Mouse (Mus musculus): ENCODE data around the gene Grin2a.

Gene Grin2a

DNA sequence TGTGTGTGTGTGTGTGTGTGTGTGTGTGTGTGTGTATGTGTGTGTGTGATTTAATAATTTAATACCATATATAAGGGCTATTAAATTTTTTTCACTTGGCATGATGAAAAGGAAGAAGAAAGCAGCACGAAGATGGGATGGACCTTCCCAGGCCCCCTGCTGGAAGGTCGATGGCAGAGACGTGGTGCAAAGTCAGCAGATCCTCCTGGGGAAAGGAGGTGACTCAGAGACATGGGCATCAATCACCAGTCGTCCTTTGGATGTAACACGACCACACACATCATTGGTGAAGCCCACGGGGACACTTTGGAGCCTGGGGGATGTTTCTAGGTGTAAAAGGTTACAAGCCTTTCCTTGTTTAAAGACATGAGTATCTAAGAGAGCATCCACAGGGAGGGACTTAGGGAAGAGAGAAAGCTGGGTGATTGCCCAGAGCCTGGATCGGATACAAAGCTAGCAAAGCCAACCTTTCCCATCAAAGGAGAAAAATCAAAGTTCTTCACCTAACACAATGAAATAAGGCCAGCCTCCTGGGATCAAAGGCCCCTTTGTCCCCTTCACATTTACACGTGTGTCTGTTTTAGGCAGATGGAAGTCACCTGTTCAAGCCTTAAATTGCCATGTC lies 53.9 kb downstream of the Grin2a start:
- H3K36me3 ChIP-seq (ENCODE audit: control insufficient read depth, insufficient read depth, low read length, poor library complexity, severe bottlenecking): no peaks in the 10 kb centered on the region
- H3K27me3 ChIP-seq (ENCODE audit: control insufficient read depth, insufficient read depth, low read length, poor library complexity, severe bottlenecking): no peaks in the 10 kb centered on the region
- DNase-seq (ENCODE audit: low read depth, low spot score): no peak

- H3K27me3 ChIP-seq (ENCODE audit: control insufficient read depth, insufficient read depth, low read length, poor library complexity, severe bottlenecking): no peaks in the 10 kb centered on the region
- no peak for DNase-seq (ENCODE audit: low read depth, low spot score)
- H3K36me3 ChIP-seq (ENCODE audit: control insufficient read depth, insufficient read depth, low read length, poor library complexity, severe bottlenecking): no peaks in the 10 kb centered on the region
Observed at GRCm38 (mm10) chr16:9940716-9941115, 54.6 kb downstream of the Grin2a start.

- H3K27me3 ChIP-seq (ENCODE audit: control insufficient read depth, insufficient read depth, low read length, poor library complexity, severe bottlenecking): no peaks in the 10 kb centered on the region
- no peaks in the 10 kb centered on the region; the same call in 1 of the 2 replicates for H3K36me3 ChIP-seq (ENCODE audit: control insufficient read depth, insufficient read depth, low read length, poor library complexity, severe bottlenecking)
- no peak for DNase-seq (ENCODE audit: low read depth, low spot score)
Observed at GRCm38 (mm10) chr16:9910672-9911071, 84.7 kb downstream of the Grin2a start.

DNA sequence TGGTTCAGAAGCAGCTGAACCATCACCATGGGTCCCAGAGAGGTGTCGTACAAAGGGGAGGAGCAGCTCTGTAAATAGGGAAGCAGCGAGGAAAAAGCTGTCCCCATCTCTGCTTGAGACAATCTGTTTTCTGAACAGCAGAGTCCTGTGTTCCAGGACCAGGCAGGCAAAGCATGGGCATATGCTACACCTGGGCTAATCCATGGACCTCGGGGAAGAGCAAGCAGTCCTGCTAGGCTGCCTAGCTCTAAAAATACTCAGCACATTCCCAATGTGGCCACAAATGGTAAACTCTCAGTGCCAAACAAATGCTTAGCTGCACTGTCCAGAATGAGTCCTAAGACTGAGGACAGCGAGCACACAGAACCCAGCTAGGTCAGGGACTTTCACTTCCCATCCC lies 86.1 kb downstream of the Grin2a start:
- no peaks in the 10 kb centered on the region; the same call in 1 of the 2 replicates for H3K36me3 ChIP-seq (ENCODE audit: control insufficient read depth, insufficient read depth, low read length, poor library complexity, severe bottlenecking)
- no peaks in the 10 kb centered on the region for H3K27me3 ChIP-seq (ENCODE audit: control insufficient read depth, insufficient read depth, low read length, poor library complexity, severe bottlenecking)
- DNase-seq (ENCODE audit: low read depth, low spot score): no peak

- DNase-seq (ENCODE audit: low read depth, low spot score): no peak
- no peaks in the 10 kb centered on the region; the same call in 1 of the 2 replicates for H3K36me3 ChIP-seq (ENCODE audit: control insufficient read depth, insufficient read depth, low read length, poor library complexity, severe bottlenecking)
- H3K27me3 ChIP-seq (ENCODE audit: control insufficient read depth, insufficient read depth, low read length, poor library complexity, severe bottlenecking): no peaks in the 10 kb centered on the region
Observed at GRCm38 (mm10) chr16:9904443-9904842, 90.9 kb downstream of the Grin2a start.

DNA sequence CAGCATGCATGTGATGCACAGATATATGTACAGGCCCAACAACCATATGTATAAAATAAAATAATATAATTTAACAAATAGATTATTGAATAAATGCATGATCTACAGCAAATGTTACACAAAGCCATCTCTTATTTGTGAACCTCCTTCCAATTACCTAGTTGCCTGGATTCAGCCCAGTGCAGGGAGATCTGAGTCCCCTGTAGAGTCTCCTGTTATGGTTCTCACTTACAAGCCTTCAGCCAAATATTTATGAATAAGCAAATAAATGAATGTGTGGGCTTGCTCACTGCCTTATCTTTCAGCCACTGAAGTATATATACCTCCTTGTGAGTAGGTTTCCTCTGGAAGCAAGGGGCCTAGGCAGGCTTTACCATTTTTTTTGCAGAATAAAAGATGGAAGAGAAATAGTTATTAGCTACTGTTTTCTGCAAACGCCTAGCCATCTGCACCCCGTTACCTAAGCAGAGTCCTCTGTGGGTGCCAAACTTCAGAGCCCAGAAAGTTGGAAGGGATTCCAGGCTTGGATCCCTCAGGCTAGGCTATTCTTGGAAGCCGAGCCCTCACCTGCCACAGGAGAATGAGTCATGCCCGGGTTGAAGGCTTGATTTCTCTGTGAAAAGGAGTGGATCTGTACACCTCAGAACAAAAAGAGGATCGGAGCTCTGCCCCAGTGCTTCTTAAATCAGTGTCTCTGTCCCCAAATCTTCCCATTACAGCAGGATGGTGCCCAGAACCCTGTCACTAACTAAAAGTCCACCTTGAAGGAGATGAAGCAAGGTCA lies 92.5 kb downstream of the Grin2a start:
- no peak for DNase-seq (ENCODE audit: low read depth, low spot score)
- H3K27me3 ChIP-seq (ENCODE audit: control insufficient read depth, insufficient read depth, low read length, poor library complexity, severe bottlenecking): no peaks in the 10 kb centered on the region
- no peaks in the 10 kb centered on the region; the same call in 1 of the 2 replicates for H3K36me3 ChIP-seq (ENCODE audit: control insufficient read depth, insufficient read depth, low read length, poor library complexity, severe bottlenecking)

DNA sequence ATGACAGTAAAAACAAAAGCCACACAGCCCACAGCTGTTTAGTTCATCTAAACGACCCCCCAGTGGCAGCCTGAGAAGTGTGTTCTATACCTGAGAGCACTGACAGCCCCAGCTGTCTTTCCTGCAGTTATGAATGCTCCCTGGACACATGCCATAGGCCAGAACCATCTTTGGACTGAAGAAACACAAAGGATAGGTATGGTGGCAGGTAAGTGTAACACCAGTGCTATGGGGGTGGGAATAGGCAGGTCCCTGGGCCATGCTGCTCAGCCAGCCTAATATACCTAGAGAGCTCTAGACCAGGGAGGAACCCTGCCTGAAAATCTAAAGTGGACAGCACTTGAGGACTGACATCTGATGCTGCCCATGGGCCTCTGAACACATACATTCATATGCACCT lies 93.9 kb downstream of the Grin2a start:
- Histone ChIP-seq H3K36me3 (ENCODE audit: control insufficient read depth, insufficient read depth, low read length, poor library complexity, severe bottlenecking) (no peaks in the 10 kb centered on the region), H3K27me3 (ENCODE audit: control insufficient read depth, insufficient read depth, low read length, poor library complexity, severe bottlenecking) (no peaks in the 10 kb centered on the region)
- no peak for DNase-seq (ENCODE audit: low read depth, low spot score)

- Histone ChIP-seq H3K36me3 (ENCODE audit: control insufficient read depth, insufficient read depth, low read length, poor library complexity, severe bottlenecking) (no peaks in the 10 kb centered on the region), H3K27me3 (ENCODE audit: control insufficient read depth, insufficient read depth, low read length, poor library complexity, severe bottlenecking) (no peaks in the 10 kb centered on the region)
- no peak for DNase-seq (ENCODE audit: low read depth, low spot score)
Observed at GRCm38 (mm10) chr16:9900996-9901395, 94.4 kb downstream of the Grin2a start.

GRCm38 (mm10) chr16:9900196-9900595 lies 95.2 kb downstream of the Grin2a start:
- no peaks in the 10 kb centered on the region; the same call in 1 of the 2 replicates for H3K27me3 ChIP-seq (ENCODE audit: control insufficient read depth, insufficient read depth, low read length, poor library complexity, severe bottlenecking)
- H3K36me3 ChIP-seq (ENCODE audit: control insufficient read depth, insufficient read depth, low read length, poor library complexity, severe bottlenecking): no peaks in the 10 kb centered on the region
- no peak for DNase-seq (ENCODE audit: low read depth, low spot score)

GRCm38 (mm10) chr16:9899176-9899575 lies 96.2 kb downstream of the Grin2a start:
- no peaks in the 10 kb centered on the region; the same call in 1 of the 2 replicates for H3K27me3 ChIP-seq (ENCODE audit: control insufficient read depth, insufficient read depth, low read length, poor library complexity, severe bottlenecking)
- no peaks in the 10 kb centered on the region for H3K36me3 ChIP-seq (ENCODE audit: control insufficient read depth, insufficient read depth, low read length, poor library complexity, severe bottlenecking)
- DNase-seq (ENCODE audit: low read depth, low spot score): no peak

DNA sequence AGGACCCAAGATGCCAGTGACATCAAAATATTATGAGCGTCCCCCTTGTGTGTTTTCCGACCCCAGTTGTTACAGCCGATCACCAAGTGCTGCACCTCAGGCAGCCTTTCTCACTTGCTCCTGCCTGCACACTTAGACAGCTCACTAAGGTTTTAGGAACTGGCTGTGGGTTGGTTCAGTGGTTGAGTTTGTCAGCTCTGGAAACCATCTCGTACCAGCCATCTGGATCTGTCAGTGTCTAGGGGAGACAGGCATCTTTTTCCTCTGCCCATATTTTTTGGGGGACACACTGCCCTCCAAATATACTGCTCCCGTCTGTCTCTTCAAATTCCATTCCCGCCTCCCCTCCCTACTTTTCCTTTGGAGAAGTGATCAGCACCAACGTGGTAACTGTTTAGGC lies 99.8 kb downstream of the Grin2a start:
- H3K27me3 ChIP-seq (ENCODE audit: control insufficient read depth, insufficient read depth, low read length, poor library complexity, severe bottlenecking): no peaks in the 10 kb centered on the region; the same call in 1 of the 2 replicates
- no peaks in the 10 kb centered on the region for H3K36me3 ChIP-seq (ENCODE audit: control insufficient read depth, insufficient read depth, low read length, poor library complexity, severe bottlenecking)
- DNase-seq (ENCODE audit: low read depth, low spot score): no peak

- Histone ChIP-seq H3K27me3 (ENCODE audit: control insufficient read depth, insufficient read depth, low read length, poor library complexity, severe bottlenecking) (no peaks in the 10 kb centered on the region), H3K36me3 (ENCODE audit: control insufficient read depth, insufficient read depth, low read length, poor library complexity, severe bottlenecking) (no peaks in the 10 kb centered on the region)
- DNase-seq (ENCODE audit: low read depth, low spot score): no peak
Observed at GRCm38 (mm10) chr16:9886155-9886554, 109.2 kb downstream of the Grin2a start.

- Histone ChIP-seq H3K36me3 (ENCODE audit: control insufficient read depth, insufficient read depth, low read length, poor library complexity, severe bottlenecking) (no peaks in the 10 kb centered on the region), H3K27me3 (ENCODE audit: control insufficient read depth, insufficient read depth, low read length, poor library complexity, severe bottlenecking) (no peaks in the 10 kb centered on the region)
- DNase-seq (ENCODE audit: low read depth, low spot score): no peak
Observed at GRCm38 (mm10) chr16:9884141-9884540, 111.2 kb downstream of the Grin2a start.

DNA sequence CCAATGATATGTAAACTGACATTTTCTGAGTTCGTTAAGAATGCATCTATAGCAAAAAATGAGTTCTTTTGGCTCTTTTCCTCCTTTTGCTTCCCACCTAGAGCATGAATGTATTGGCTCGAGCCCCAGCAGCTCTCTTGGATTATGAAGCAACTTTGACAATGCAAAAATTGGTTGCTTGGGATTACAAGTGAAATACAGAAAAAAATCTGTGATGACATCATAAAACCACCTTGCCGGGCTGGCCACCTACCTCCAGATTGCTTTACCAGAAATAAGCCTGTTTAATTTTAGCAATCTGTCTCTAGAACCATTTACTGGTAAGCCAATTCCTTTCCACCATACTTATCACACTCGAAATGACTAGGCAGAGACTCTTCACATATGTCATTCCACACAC lies 112.9 kb downstream of the Grin2a start:
- Histone ChIP-seq H3K27me3 (ENCODE audit: control insufficient read depth, insufficient read depth, low read length, poor library complexity, severe bottlenecking) (no peaks in the 10 kb centered on the region), H3K36me3 (ENCODE audit: control insufficient read depth, insufficient read depth, low read length, poor library complexity, severe bottlenecking) (no peaks in the 10 kb centered on the region)
- DNase-seq (ENCODE audit: low read depth, low spot score): no peak

DNA sequence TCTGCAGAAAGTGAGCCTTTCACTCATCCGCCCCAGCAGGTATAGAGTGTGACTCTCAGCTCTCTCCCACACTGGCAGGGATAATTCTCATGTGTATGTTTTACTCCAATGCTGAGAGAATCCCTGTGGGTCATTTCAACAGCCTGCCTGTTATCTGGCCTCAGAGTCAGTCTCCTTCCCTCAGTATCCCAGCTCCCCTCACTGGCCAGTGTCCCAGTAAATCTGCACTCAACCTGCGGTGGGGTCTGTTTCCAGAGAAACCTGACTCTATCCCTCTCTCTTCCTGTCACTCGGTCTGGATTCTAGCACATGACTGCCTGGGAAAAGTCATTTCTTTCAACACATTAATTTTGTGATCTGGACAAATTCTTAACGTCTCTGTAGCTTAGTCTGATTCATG lies 122.4 kb downstream of the Grin2a start:
- H3K27me3 ChIP-seq (ENCODE audit: control insufficient read depth, insufficient read depth, low read length, poor library complexity, severe bottlenecking): no peaks in the 10 kb centered on the region
- no peak for DNase-seq (ENCODE audit: low read depth, low spot score)
- no peaks in the 10 kb centered on the region for H3K36me3 ChIP-seq (ENCODE audit: control insufficient read depth, insufficient read depth, low read length, poor library complexity, severe bottlenecking)
